Mouse (Mus musculus) adipocyte (in vitro differentiated cells): Measurements from ENCODE around the gene Cst7.

Experiments used
- DNase-seq: peaks from one replicate; pipeline ENCODE4 v3.0.0-alpha.2; 2016; ENCODE audit warnings: low spot score

Cst7 gene

DNA sequence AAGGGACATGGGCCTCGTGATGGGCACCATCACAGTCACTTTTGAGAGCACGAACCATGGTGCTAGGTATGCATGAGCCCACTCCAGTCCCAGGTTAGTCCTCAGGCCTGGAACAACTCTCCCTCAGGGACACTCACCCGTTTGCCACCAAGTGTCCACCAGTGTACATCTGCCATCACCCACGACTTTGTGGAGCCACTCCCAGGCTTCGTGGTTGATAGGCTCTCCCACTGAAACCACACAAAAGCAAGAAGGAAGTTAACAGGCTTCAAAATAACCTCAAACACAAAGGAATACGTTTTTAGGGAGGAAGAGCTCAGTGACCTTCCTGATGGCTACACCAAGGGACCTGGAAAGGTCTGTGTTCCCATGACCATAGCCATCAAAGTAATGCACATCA is 56.9 kb downstream of the Cst7 start:
- no peak for DNase-seq
